Mouse (Mus musculus) small intestine, adult 2 months (tissue): ENCODE measurements around the gene Smyd3.

Experiments
- CTCF ChIP-seq: fragments of 200-500 bp; IDR thresholded peaks from 2 replicates; pipeline ENCODE4 v1.5.1; 2012; ENCODE audit warnings: low read depth, mild to moderate bottlenecking, control low read depth, inconsistent platforms, low read length, moderate library complexity, mixed read lengths; ENCODE audit not compliant: insufficient replicate concordance, insufficient read length; ENCODE audit errors: extremely low read depth
- POLR2A ChIP-seq: fragments of 200-500 bp; IDR thresholded peaks from 2 replicates; pipeline ENCODE4 v1.6.1; 2012; ENCODE audit warnings: low read depth, mild to moderate bottlenecking, control low read depth, inconsistent platforms, low read length, moderate library complexity

DNA sequence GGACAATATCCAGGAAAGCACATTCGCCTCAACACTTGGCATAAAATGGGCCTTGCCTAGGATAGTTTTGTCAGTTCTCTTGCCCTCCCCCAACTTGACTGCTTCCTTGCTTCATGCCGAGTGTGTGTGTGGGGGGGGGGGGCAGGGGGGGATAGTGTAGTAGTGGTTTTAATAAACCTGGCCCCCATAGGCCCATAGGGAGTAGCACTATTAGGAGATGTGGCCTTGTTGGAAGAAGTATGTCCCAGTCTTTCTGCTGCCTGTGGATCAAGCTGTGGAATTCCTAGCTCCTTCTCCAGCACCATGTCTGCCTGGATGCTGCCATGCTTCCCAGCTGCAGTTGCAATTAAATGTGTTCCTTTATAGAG is 71.0 kb downstream of the Smyd3 start:
- TF ChIP-seq POLR2A (no peak), CTCF (no peak)
